Mouse (Mus musculus): ENCODE results near the gene Sac3d1.
"Not testable (repeated sequence)": the region's sequence is repeated elsewhere in the genome, so short reads cannot be mapped to it uniquely, and the experiment has no call there.

The Sac3d1 gene

GRCm38 (mm10) chr19:6117986-6118676 lies at the start of gene Sac3d1:
Gene Sac3d1, minus strand, starts transcription at chr19:6118650.
- DNase-seq (ENCODE audit: low spot score): peak; percentile 89

- no peak for DNase-seq (ENCODE audit: low spot score)
These were observed 48.3 kb upstream of the Sac3d1 start for GRCm38 (mm10) chr19:6166750-6167149.

GRCm38 (mm10) chr19:6163872-6164547 lies 45.6 kb upstream of the Sac3d1 start:
- DNase-seq (ENCODE audit: low spot score): peak; percentile 13

GRCm38 (mm10) chr19:6157220-6157619 lies 38.8 kb upstream of the Sac3d1 start:
- no peak for DNase-seq (ENCODE audit: low spot score)

GRCm38 (mm10) chr19:6156372-6156771 lies 37.9 kb upstream of the Sac3d1 start:
- no peak for DNase-seq (ENCODE audit: low spot score)

GRCm38 (mm10) chr19:6155174-6155573 lies 36.7 kb upstream of the Sac3d1 start:
- no peak for DNase-seq (ENCODE audit: low spot score)

GRCm38 (mm10) chr19:6144842-6145241 lies 26.4 kb upstream of the Sac3d1 start:
- no peak for DNase-seq (ENCODE audit: low spot score)

GRCm38 (mm10) chr19:6141394-6141749 lies 22.9 kb upstream of the Sac3d1 start, which contains the start of gene Arl2:
Gene Arl2, minus strand, starts transcription at chr19:6141548.
- peak; percentile 92 for DNase-seq (ENCODE audit: low spot score)

GRCm38 (mm10) chr19:6140678-6141393 lies 22.4 kb upstream of the Sac3d1 start, which contains the start of gene Batf2:
Gene Batf2, plus strand, starts transcription at chr19:6140983.
- peak; percentile 94 for DNase-seq (ENCODE audit: low spot score)

GRCm38 (mm10) chr19:6140374-6140677 lies 21.9 kb upstream of the Sac3d1 start:
- DNase-seq (ENCODE audit: low spot score): no peak

GRCm38 (mm10) chr19:6139701-6140100 lies 21.3 kb upstream of the Sac3d1 start:
- DNase-seq (ENCODE audit: low spot score): no peak

GRCm38 (mm10) chr19:6136397-6136796 lies 17.9 kb upstream of the Sac3d1 start:
- DNase-seq (ENCODE audit: low spot score): no peak

GRCm38 (mm10) chr19:6133197-6133596 lies 14.7 kb upstream of the Sac3d1 start:
- not testable (repeated sequence) for DNase-seq (ENCODE audit: low spot score)

- peak; percentile 45 for DNase-seq (ENCODE audit: low spot score)
These were observed 13.8 kb upstream of the Sac3d1 start for GRCm38 (mm10) chr19:6132171-6132827.

GRCm38 (mm10) chr19:6130414-6131128 lies 12.1 kb upstream of the Sac3d1 start:
- not testable (repeated sequence) for DNase-seq (ENCODE audit: low spot score)

- DNase-seq (ENCODE audit: low spot score): peak; percentile 96
These were observed 9.4 kb upstream of the Sac3d1 start, which contains the start of gene Snx15 for GRCm38 (mm10) chr19:6127760-6128341. Gene Snx15, minus strand, starts transcription at chr19:6128304.

- no peak for DNase-seq (ENCODE audit: low spot score)
These were observed 8.5 kb upstream of the Sac3d1 start for GRCm38 (mm10) chr19:6126789-6127580.

- DNase-seq (ENCODE audit: low spot score): peak; percentile 61
These were observed 7.8 kb upstream of the Sac3d1 start for GRCm38 (mm10) chr19:6126289-6126688.

GRCm38 (mm10) chr19:6124898-6125297 lies 6.4 kb upstream of the Sac3d1 start:
- no peak for DNase-seq (ENCODE audit: low spot score)

GRCm38 (mm10) chr19:6123330-6123729 lies 4.9 kb upstream of the Sac3d1 start:
- no peak for DNase-seq (ENCODE audit: low spot score)

GRCm38 (mm10) chr19:6121761-6122160 lies 3.3 kb upstream of the Sac3d1 start:
- no peak for DNase-seq (ENCODE audit: low spot score)
